Mouse (Mus musculus): Measurements from ENCODE around the gene Papss2.

DNA sequence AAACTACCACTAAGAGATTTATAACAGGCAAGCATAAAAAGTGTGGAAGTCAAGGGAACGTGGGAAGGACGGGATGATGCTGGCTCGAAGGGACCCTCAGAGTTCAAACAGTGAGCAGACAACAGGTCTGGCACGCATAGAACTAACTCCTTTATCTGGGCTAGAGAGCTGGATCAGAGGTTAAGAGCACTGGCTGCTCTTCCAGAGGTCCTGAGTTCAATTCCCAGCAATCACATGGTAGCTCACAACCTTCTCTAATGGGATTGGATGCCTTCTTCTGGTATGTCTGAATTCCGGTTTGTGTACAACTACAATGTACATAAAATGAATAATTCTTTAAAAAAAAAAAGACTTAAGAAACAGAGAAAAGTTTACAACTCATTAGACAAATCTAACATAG lies 87.5 kb downstream of the Papss2 start:
- TF ChIP-seq CTCF (IDR thresholded peaks at IDR 0.05; ENCODE audit: borderline replicate concordance, extremely low read depth, insufficient read depth, insufficient read length) (no peak), POLR2A (IDR thresholded peaks at IDR 0.05; ENCODE audit: borderline replicate concordance, extremely low read depth, insufficient read depth, insufficient read length, poor library complexity, severe bottlenecking) (no peak)

Measured in brain, embryonic 14.5 days (tissue).